Mouse (Mus musculus) embryonic facial prominence, embryonic 14.5 days (tissue): ENCODE measurements at regions not wholly inside any gene's neighbourhood (a gene's known extent, or its start where the extent isn't known, plus 50 kb on each side); places are given as distances from the start of the nearest gene placed in this dataset.

ENCODE experiments used
- ATAC-seq: fragments of 200-750 bp; cut with Nextera tagmentation; 2 replicates; pipeline ENCODE4 v1.8.0; 2017; ENCODE audit warnings: low read depth, moderate number of reproducible peaks, moderate TSS enrichment
- DNase-seq: peaks from one replicate; pipeline ENCODE4 v3.0.0-alpha.2; 2015; ENCODE audit warnings: low spot score
- H3K27ac ChIP-seq: fragments of 300-500 bp; sonication (generic); replicated peaks from 2 replicates; pipeline ENCODE4 v1.5.1; 2014; ENCODE audit warnings: low read depth, mild to moderate bottlenecking, low read length, moderate library complexity
- H3K27me3 ChIP-seq: fragments of 300-500 bp; sonication (generic); replicated peaks from 2 replicates; pipeline ENCODE4 v1.6.1; 2014; ENCODE audit warnings: low read length; ENCODE audit not compliant: control insufficient read depth, insufficient read depth
- H3K36me3 ChIP-seq: fragments of 300-500 bp; sonication (generic); 2 replicates; pipeline ENCODE4 v1.6.1; 2014; ENCODE audit warnings: low read length, mixed read lengths; ENCODE audit not compliant: control insufficient read depth, insufficient read depth
- H3K4me1 ChIP-seq: fragments of 300-500 bp; sonication (generic); 2 replicates; pipeline ENCODE4 v1.6.1; 2014; ENCODE audit warnings: antibody characterized with exemption, low read length; ENCODE audit not compliant: control insufficient read depth, insufficient read depth
- H3K4me2 ChIP-seq: fragments of 300-500 bp; sonication (generic); 2 replicates; pipeline ENCODE4 v1.6.1; 2014; ENCODE audit warnings: low read depth, mild to moderate bottlenecking, low read length, moderate library complexity, mixed read lengths
- H3K4me3 ChIP-seq: fragments of 300-500 bp; sonication (generic); 2 replicates; pipeline ENCODE4 v1.5.1; 2014; ENCODE audit warnings: low read depth, mild to moderate bottlenecking, low read length
- H3K9ac ChIP-seq: fragments of 300-500 bp; sonication (generic); 2 replicates; pipeline ENCODE4 v1.6.1; 2014; ENCODE audit warnings: low read depth, mild to moderate bottlenecking, low read length, moderate library complexity, mixed read lengths
- H3K9me3 ChIP-seq: fragments of 300-500 bp; sonication (generic); 2 replicates; pipeline ENCODE4 v1.6.1; 2016; ENCODE audit warnings: low read length; ENCODE audit not compliant: control insufficient read depth
- WGBS: fragments of 180-500 bp; shearing (Covaris S2); extraction: QIAGEN DNeasy Blood & Tissue Kit; methylation state at CpG from one replicate; pipeline ENCODE4 v1.1.7; 2014; 5-methylcytosine and 5-hydroxymethylcytosine counted together

- Histone ChIP-seq H3K4me2 (peak overlapping the region; percentile 48), H3K27ac (no peak overlapping the region), H3K36me3 (no peaks in the 10 kb centered on the region), H3K9ac (peak overlapping the region; percentile 25; the same call in 1 of the 2 replicates), H3K4me3 (0 out of 2 replicates have a peak overlapping the region, but pooled peaks have one; percentile 22), H3K9me3 (no peaks in the 10 kb centered on the region), H3K4me1 (peaks cover 7% of the 10 kb centered on the region; the same call in 1 of the 2 replicates), H3K27me3 (peaks cover 35% of the 10 kb centered on the region)
- DNase-seq: no peak
- 22% methylated on average over 3 of the region's 4 CpGs for WGBS
- no peak for ATAC-seq
These were observed 55.4 kb downstream of the Uncx start for GRCm38 (mm10) chr5:139598715-139599114.

GRCm38 (mm10) chr5:139599191-139599937 lies 56.1 kb downstream of the Uncx start:
- no peaks in the 10 kb centered on the region for H3K9me3 ChIP-seq
- peaks cover 34% of the 10 kb centered on the region for H3K27me3 ChIP-seq
- ATAC-seq (peak; percentile 83), DNase-seq (peak; percentile 78)
- no peak overlapping the region; the same call in 1 of the 2 replicates for H3K27ac ChIP-seq
- peak overlapping the region; percentile 48 for H3K4me2 ChIP-seq
- WGBS: under 1% methylated on average over 22 of the region's 25 CpGs
- H3K4me1 ChIP-seq: 0 out of 2 replicates have a peak, but pooled peaks cover 7% of the 10 kb centered on the region
- no peaks in the 10 kb centered on the region for H3K36me3 ChIP-seq
- H3K9ac ChIP-seq: peak overlapping the region; percentile 43; the same call in 1 of the 2 replicates
- peak overlapping the region; percentile 22 for H3K4me3 ChIP-seq

GRCm38 (mm10) chr5:139600213-139600612 lies 56.9 kb downstream of the Uncx start:
- Histone ChIP-seq H3K9me3 (no peaks in the 10 kb centered on the region), H3K9ac (no peak overlapping the region), H3K27me3 (peaks cover 34% of the 10 kb centered on the region), H3K4me2 (peak overlapping the region; percentile 48; the same call in 1 of the 2 replicates), H3K4me1 (0 out of 2 replicates have a peak, but pooled peaks cover 7% of the 10 kb centered on the region), H3K4me3 (0 out of 2 replicates have a peak overlapping the region, but pooled peaks have one; percentile 22), H3K36me3 (no peaks in the 10 kb centered on the region), H3K27ac (no peak overlapping the region)
- DNase-seq (no peak), ATAC-seq (no peak)
- WGBS: 6% methylated on average over 15 of the region's 15 CpGs

- H3K4me3 ChIP-seq: no peak overlapping the region
- H3K4me2 ChIP-seq: no peak overlapping the region
- 0 out of 2 replicates have a peak, but pooled peaks cover 7% of the 10 kb centered on the region for H3K4me1 ChIP-seq
- 79% methylated on average over 4 of the region's 4 CpGs for WGBS
- no peak overlapping the region for H3K27ac ChIP-seq
- no peaks in the 10 kb centered on the region for H3K36me3 ChIP-seq
- peaks cover 34% of the 10 kb centered on the region for H3K27me3 ChIP-seq
- no peak for ATAC-seq
- H3K9ac ChIP-seq: no peak overlapping the region
- no peak for DNase-seq
- no peaks in the 10 kb centered on the region for H3K9me3 ChIP-seq
These were observed 59.6 kb downstream of the Uncx start for GRCm38 (mm10) chr5:139602860-139603259.

- H3K4me1 ChIP-seq: 0 out of 2 replicates have a peak, but pooled peaks cover 6% of the 10 kb centered on the region
- no peaks in the 10 kb centered on the region for H3K9me3 ChIP-seq
- no peak overlapping the region for H3K9ac ChIP-seq
- ATAC-seq (no peak), DNase-seq (no peak)
- no peak overlapping the region for H3K4me2 ChIP-seq
- no peak overlapping the region for H3K4me3 ChIP-seq
- H3K27me3 ChIP-seq: peaks cover 33% of the 10 kb centered on the region
- WGBS: 17% methylated on average over 4 of the region's 4 CpGs
- no peak overlapping the region for H3K27ac ChIP-seq
- H3K36me3 ChIP-seq: no peaks in the 10 kb centered on the region
These were observed 60.2 kb downstream of the Uncx start for GRCm38 (mm10) chr5:139603535-139603934.

GRCm38 (mm10) chr5:139604327-139604726 lies 61.0 kb downstream of the Uncx start:
- no peaks in the 10 kb centered on the region for H3K36me3 ChIP-seq

GRCm38 (mm10) chr5:139610610-139611520 lies 67.6 kb downstream of the Uncx start:
- WGBS: 51% methylated on average over 28 of the region's 28 CpGs
- DNase-seq: peak; percentile 54
- Histone ChIP-seq H3K4me1 (no peaks in the 10 kb centered on the region), H3K36me3 (no peaks in the 10 kb centered on the region), H3K9ac (no peak overlapping the region), H3K4me2 (no peak overlapping the region), H3K4me3 (no peak overlapping the region), H3K27me3 (no peaks in the 10 kb centered on the region), H3K27ac (no peak overlapping the region), H3K9me3 (no peaks in the 10 kb centered on the region)
- ATAC-seq: peak; percentile 35; the same call in 1 of the 2 replicates

More at GRCm38 (mm10) chr5:139604327-139604726, 61.0 kb downstream of the Uncx start:
- DNase-seq (no peak), ATAC-seq (no peak)
- Histone ChIP-seq H3K4me2 (no peak overlapping the region), H3K9me3 (no peaks in the 10 kb centered on the region), H3K4me1 (0 out of 2 replicates have a peak, but pooled peaks cover 2% of the 10 kb centered on the region), H3K27me3 (peaks cover 26% of the 10 kb centered on the region), H3K27ac (no peak overlapping the region), H3K4me3 (no peak overlapping the region), H3K9ac (no peak overlapping the region)
- WGBS: 43% methylated on average over 4 of the region's 4 CpGs

GRCm38 (mm10) chr5:139612224-139612623 lies 68.9 kb downstream of the Uncx start:
- Histone ChIP-seq H3K4me2 (no peak overlapping the region), H3K27me3 (no peaks in the 10 kb centered on the region), H3K9me3 (no peaks in the 10 kb centered on the region), H3K27ac (no peak overlapping the region), H3K4me3 (no peak overlapping the region), H3K4me1 (no peaks in the 10 kb centered on the region), H3K36me3 (no peaks in the 10 kb centered on the region), H3K9ac (no peak overlapping the region)
- DNase-seq (no peak), ATAC-seq (no peak)
- 67% methylated on average over 5 of the region's 5 CpGs for WGBS
